Mouse (Mus musculus): Measurements from ENCODE around the gene Abcc6.
"Not testable (repeated sequence)": the region's sequence is repeated elsewhere in the genome, so short reads cannot be mapped to it uniquely, and the experiment has no call there.

The Abcc6 gene

DNA sequence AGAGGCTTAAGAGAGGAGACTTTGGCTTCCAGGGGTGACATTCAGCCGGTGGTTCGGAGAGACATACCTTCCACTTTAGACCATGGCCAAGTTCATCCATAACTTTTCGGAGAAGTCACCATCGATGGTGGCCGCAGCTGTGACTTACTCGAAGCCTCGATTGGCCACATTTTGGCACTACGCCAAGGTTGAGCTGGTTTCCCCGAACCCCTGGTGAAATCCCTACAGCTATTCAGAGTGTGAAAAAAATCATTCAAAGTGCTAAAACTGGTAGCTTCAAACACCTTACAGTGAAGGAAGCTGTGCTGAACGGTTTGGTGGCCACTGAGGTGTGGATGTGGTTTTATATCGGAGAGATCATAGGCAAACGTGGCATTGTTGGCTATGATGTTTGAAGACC, 96.3 kb downstream of the Abcc6 start:
- not testable (repeated sequence) for DNase-seq (ENCODE audit: low read depth)

GRCm38 (mm10) chr7:45929688-45930087, 100.4 kb downstream of the Abcc6 start:
- no peak for DNase-seq (ENCODE audit: low read depth)

DNA sequence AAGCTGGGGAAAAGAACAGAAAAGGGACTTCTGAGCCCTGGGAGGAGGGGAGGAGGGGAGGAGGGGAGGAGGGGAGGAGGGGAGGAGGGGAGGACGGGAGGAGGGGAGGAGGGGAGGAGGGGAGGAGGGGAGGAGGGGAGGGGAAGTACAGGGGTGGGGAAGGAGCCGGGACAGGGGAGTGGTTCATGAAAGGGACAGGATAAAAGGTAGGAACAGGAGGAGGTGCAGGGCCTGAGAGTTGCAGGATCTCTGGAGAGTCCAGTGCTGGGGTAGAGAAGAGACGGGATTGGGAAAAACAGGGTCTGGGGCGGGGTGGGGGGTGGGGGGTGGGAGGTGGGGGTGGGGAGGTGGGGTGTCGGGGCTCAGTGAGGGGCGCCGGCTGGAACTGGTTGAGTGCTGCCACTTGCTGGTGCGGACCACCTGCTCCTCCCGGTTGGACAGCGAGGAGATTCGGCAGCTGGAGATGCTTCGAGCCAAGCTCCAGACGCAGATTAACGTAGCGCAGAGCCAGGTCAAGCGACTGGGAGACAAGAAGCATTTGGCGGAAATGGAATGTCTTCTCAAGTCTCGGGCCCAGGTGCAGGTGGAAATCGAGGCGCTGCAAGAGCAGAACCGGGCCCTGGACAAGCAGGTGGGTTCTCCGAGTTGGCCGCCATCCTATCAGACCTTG, 101.3 kb downstream of the Abcc6 start:
- no peak for DNase-seq (ENCODE audit: low read depth)

GRCm38 (mm10) chr7:45924429-45924816, 105.7 kb downstream of the Abcc6 start:
- DNase-seq (ENCODE audit: low read depth), result peak; percentile 52

- peak; percentile 52 for DNase-seq (ENCODE audit: low read depth)
Measured at GRCm38 (mm10) chr7:45923762-45924428, 106.2 kb downstream of the Abcc6 start, which contains the start of gene Ccdc114. Gene Ccdc114, plus strand, starts transcription at chr7:45924072.

DNA sequence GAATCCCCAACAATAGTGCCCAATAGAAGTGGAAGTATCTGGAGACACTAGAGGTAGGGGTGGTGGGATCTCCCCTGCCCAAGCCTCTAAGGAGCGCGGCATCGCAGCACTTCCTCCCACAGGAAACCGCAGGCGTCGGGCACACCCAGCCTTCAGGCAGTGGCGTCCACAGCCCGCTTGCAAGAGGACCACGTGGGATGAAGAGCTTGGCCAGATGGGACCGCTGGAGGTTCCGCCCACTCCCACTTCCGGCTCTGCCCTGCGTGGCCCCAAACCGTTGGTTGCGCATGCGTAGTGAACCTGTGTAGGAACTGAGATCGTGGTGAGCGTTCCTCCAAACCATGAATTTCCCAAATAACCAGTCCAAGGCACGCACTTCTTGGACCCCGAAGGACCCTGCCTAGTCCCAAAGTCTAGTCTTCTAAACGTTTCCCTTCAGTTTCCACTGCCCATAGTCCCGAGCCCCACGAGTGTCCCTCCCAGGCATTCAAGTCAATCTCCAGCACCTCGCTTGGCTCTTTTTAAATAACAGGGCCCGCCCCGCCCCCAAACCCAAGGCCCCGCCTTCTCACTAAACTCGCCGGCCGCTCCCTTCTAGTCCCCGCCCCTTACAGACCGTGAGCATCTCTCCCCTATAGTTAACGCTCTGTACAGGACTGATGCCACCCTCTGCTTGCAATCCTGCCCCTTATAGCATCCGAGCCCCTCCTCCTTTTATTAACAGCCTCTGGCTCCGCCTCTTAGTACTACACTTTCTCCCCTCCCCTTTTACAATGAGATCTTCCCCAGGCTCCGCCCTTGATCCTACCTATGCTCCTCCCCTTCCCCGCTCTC, 107.0 kb downstream of the Abcc6 start:
- DNase-seq (ENCODE audit: low read depth), result peak; percentile 92

GRCm38 (mm10) chr7:45921950-45922600, 108.0 kb downstream of the Abcc6 start:
- no peak for DNase-seq (ENCODE audit: low read depth)

DNA sequence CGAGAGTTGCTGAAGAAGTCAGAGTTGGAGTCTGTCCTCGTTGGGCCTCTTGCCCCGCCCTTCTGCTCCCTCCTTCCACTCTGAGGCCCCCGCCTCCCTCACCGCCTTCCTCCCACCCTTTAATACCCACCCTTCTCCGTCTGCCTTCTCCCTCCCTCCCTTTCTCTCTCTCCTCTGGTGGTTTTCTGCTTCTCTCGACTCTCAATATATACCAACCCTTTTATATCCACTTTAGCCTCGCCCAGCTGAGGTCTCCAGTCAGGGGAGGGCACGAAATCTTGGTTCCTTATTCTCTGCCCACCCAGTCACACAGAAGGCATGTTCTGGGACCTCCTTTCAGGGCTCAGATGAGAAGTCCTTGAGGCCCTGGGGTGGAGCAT, 108.9 kb downstream of the Abcc6 start, which contains the start of gene Emp3:
Gene Emp3, minus strand, starts transcription at position 163 of the 380 bp plus-strand sequence.
- DNase-seq (ENCODE audit: low read depth), result peak; percentile 73

DNA sequence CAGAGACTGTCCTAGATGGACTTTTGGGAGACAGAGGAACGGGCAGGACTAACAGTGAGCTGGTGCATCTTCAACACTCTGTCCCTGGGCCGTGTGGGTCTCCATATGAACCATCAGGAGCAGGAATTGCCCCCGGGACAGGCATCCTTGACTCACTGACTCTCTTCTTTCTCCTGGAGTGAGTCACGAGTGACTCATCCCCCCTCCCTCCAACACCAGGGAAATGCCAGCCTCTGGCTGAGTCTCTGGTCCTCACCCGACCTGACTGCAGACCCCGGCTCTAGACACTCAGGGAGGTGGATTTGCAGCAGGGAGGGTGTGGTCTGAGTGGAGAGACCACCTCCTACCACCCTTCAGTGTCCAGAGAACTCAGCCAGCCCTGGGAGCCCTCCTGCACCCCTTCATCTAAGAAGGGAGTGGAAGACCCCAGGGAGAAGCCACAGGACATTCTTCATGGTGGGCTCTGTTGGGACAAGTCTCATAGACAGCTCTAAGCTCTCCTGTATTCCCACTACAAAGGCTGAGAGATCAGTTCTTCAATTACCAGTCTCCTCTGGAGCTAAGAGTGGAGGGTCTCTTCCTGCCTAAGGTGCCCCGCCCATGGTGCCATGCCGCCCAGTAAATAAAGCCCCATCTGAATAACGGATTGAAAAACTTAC, 109.4 kb downstream of the Abcc6 start:
- peak; percentile 64 for DNase-seq (ENCODE audit: low read depth)

DNA sequence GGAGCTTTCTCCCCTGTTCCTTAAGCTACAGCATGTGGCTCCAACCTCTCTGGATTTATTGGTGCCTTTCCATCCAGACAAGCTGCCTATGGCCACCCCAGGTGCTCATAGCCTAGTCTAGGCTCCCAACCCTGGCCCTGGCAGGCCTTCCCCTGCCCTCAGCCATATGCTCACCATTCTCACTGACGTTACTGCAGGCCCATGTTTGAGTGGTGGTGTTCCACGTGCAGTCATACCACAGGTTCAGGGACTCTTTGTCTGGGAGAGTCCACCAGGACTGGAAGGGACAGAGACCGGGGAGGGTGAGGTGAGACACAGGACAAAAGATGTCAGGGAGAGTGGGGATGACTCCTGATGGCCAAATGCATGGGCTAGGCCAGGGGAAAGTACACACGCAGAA, 110.3 kb downstream of the Abcc6 start:
- DNase-seq (ENCODE audit: low read depth), result no peak

- no peak for DNase-seq (ENCODE audit: low read depth)
Measured at GRCm38 (mm10) chr7:45919083-45919671, 110.9 kb downstream of the Abcc6 start.

- DNase-seq (ENCODE audit: low read depth), result no peak
Measured at GRCm38 (mm10) chr7:45917926-45918325, 112.2 kb downstream of the Abcc6 start.

Measured in c-Kit-positive CD71-negative TER-119-negative erythroid progenitor cells, embryonic 14.5 days (primary cell).